14 mouse cellular contexts compared by ENCODE assay signal in the genomic region with DNA sequence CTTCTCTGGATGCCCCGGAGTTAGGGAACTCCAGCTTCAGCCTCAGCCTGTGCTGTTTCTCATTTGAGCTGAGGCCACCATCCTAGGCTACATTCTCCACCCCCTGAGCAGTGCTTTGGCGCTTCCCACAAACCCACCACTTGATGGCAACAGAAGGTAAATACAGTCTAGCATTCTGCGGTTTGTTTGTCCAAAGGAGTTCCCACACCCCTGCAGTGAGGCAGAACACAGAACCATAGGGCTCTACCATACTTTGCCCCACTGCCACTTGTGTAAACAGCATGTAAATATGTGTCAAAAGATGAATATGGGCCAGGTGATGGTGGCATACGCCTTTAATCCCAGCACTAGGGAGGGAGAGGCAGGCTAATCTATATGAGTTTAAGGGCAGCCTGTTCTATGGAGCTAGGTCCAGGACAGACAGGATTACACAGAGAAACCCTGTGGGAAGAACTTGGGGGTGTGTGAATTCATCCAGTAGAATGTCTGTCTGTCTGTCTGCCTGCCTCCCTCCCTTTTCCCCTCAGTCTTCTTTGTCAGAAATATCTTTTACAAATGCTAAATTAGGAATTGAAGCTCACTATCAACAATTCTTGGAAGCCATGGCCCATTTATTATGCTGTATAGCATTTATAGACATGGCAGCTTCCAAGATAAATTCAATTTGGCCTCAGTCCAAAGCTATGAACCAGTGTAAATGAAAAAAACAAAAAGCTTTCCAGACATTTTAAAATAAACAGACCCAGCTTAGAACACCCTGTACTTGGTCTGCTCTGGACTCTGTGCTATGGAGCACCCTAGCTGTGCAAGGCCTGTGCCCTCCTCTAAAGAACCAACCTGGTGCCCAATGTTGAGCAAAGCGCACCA.
DNase-seq lines count a peak whose midpoint lies in the region; ATAC-seq and TF ChIP-seq lines count a peak whose summit lies in the region.
"Had no signal": no experiment of that assay in that cellular context is flagged by ENCODE, and none has a peak within 500 bp of the region (broad histone marks: within the 10 kb centered on the region; RNA-seq: fewer than 3 reads in every experiment).

No protein-coding gene starts in this region.

- no peak overlapping the region for H3K9ac ChIP-seq in limb, embryonic 14.5 days (ENCODE audit: low read depth, low read length, severe bottlenecking)
- no peak overlapping the region for H3K9ac ChIP-seq in intestine, embryonic 15.5 days
- H3K9ac ChIP-seq in stomach, embryonic 16.5 days (ENCODE audit: low read length): no peak overlapping the region
- H3K9ac ChIP-seq: hindbrain, embryonic 15.5 days had no signal

- DNase-seq in limb, embryonic 14.5 days (ENCODE audit: low spot score): no peak
- DNase-seq in limb, embryonic 10.5 days (ENCODE audit: low spot score): no peak
- DNase-seq in adipocyte (ENCODE audit: low spot score): peak; percentile 62
- no peak for DNase-seq in B cell, adult 2 months
- no peak for DNase-seq in embryo, embryonic 9.5 days (ENCODE audit: extremely low spot score)
- DNase-seq: adrenal gland, postnatal 10 days; cerebellum, adult 8-10 months; gastrocnemius, postnatal 14 days; left cerebral cortex, postnatal 4 days had no signal

- H3K4me2 ChIP-seq in limb, embryonic 14.5 days (replicated peaks; ENCODE audit: low read depth, low read length, severe bottlenecking): no peak overlapping the region
- H3K4me2 ChIP-seq in intestine, embryonic 15.5 days (replicated peaks): no peak overlapping the region
- H3K4me2 ChIP-seq in stomach, embryonic 16.5 days (ENCODE audit: low read depth, low read length): no peak overlapping the region
- H3K4me2 ChIP-seq: hindbrain, embryonic 15.5 days had no signal

- no peaks in the 10 kb centered on the region for H3K27me3 ChIP-seq in limb, embryonic 14.5 days (ENCODE audit: control insufficient read depth, insufficient read depth, low read length)
- H3K27me3 ChIP-seq in limb, embryonic 10.5 days (ENCODE audit: low read depth, poor library complexity, severe bottlenecking): no peaks in the 10 kb centered on the region
- H3K27me3 ChIP-seq in intestine, embryonic 15.5 days (replicated peaks): no peaks in the 10 kb centered on the region
- no peaks in the 10 kb centered on the region for H3K27me3 ChIP-seq in stomach, embryonic 16.5 days (ENCODE audit: control insufficient read depth, insufficient read depth, low read length)
- H3K27me3 ChIP-seq: hindbrain, embryonic 15.5 days had no signal

- peaks cover 10% of the 10 kb centered on the region for H3K36me3 ChIP-seq in limb, embryonic 14.5 days (ENCODE audit: control insufficient read depth, insufficient read depth, low read length)
- H3K36me3 ChIP-seq in limb, embryonic 10.5 days: peaks cover 29% of the 10 kb centered on the region
- H3K36me3 ChIP-seq in intestine, embryonic 15.5 days: peaks cover 3% of the 10 kb centered on the region; the same call in 1 of the 2 replicates
- H3K36me3 ChIP-seq in stomach, embryonic 16.5 days (ENCODE audit: control insufficient read depth, insufficient read depth, low read length): no peaks in the 10 kb centered on the region

- no peaks in the 10 kb centered on the region for H3K9me3 ChIP-seq in limb, embryonic 14.5 days (ENCODE audit: control insufficient read depth, low read length)
- no peaks in the 10 kb centered on the region for H3K9me3 ChIP-seq in limb, embryonic 10.5 days (replicated peaks)
- H3K9me3 ChIP-seq in intestine, embryonic 15.5 days: no peaks in the 10 kb centered on the region
- H3K9me3 ChIP-seq in stomach, embryonic 16.5 days (replicated peaks; ENCODE audit: control insufficient read depth, low read length): no peaks in the 10 kb centered on the region
- H3K9me3 ChIP-seq: G1E; hindbrain, embryonic 15.5 days; midbrain, embryonic 10.5 days had no signal

- 0 out of 2 replicates have a peak, but pooled peaks have one; percentile 23 for ATAC-seq in limb, embryonic 14.5 days (ENCODE audit: low FRiP score, low read depth)
- peak; percentile 67 for ATAC-seq in intestine, embryonic 15.5 days
- ATAC-seq in stomach, embryonic 16.5 days (ENCODE audit: insufficient read depth, low FRiP score): peak; percentile 80

- no peak overlapping the region for H3K4me3 ChIP-seq in limb, embryonic 14.5 days (replicated peaks; ENCODE audit: low read length)
- no peak overlapping the region for H3K4me3 ChIP-seq in limb, embryonic 10.5 days
- no peak overlapping the region for H3K4me3 ChIP-seq in intestine, embryonic 15.5 days (replicated peaks)
- no peak overlapping the region for H3K4me3 ChIP-seq in stomach, embryonic 16.5 days (replicated peaks; ENCODE audit: low read length)
- H3K4me3 ChIP-seq: hindbrain, embryonic 15.5 days; midbrain, embryonic 10.5 days had no signal

- H3K4me1 ChIP-seq in limb, embryonic 14.5 days (ENCODE audit: control insufficient read depth, insufficient read depth, low read length): peaks cover 6% of the 10 kb centered on the region; the same call in 1 of the 2 replicates
- no peaks in the 10 kb centered on the region for H3K4me1 ChIP-seq in limb, embryonic 10.5 days
- peaks cover 6% of the 10 kb centered on the region; the same call in 1 of the 2 replicates for H3K4me1 ChIP-seq in intestine, embryonic 15.5 days (replicated peaks)
- peaks cover 28% of the 10 kb centered on the region for H3K4me1 ChIP-seq in stomach, embryonic 16.5 days (ENCODE audit: control insufficient read depth, insufficient read depth, low read length)
- H3K4me1 ChIP-seq: hindbrain, embryonic 15.5 days; midbrain, embryonic 10.5 days had no signal

- no peak for TF ChIP-seq POLR2A in limb, embryonic 14.5 days (IDR thresholded peaks at IDR 0.05; ENCODE audit: borderline replicate concordance, extremely low read depth, insufficient read depth, insufficient read length)

- no peak overlapping the region for H3K27ac ChIP-seq in limb, embryonic 14.5 days (replicated peaks; ENCODE audit: low read depth, low read length)
- no peak overlapping the region for H3K27ac ChIP-seq in limb, embryonic 10.5 days
- H3K27ac ChIP-seq in intestine, embryonic 15.5 days: peak overlapping the region; percentile 74
- peak overlapping the region; percentile 69 for H3K27ac ChIP-seq in stomach, embryonic 16.5 days (ENCODE audit: low read length)
- H3K27ac ChIP-seq: hindbrain, embryonic 15.5 days; midbrain, embryonic 10.5 days had no signal

- WGBS in limb, embryonic 14.5 days: 70% methylated on average over 5 of the region's 5 CpGs
- WGBS in limb, embryonic 10.5 days: 84% methylated on average over 5 of the region's 5 CpGs
- WGBS in intestine, embryonic 15.5 days: 63% methylated on average over 5 of the region's 5 CpGs
- WGBS in stomach, embryonic 16.5 days: 49% methylated on average over 5 of the region's 5 CpGs

Comparison
In these comparisons a context has a peak if more than half of its experiments do, and no peak if none do; other contexts are left out.
1. ATAC-seq: peak in every context shown above with its lines; median percentile 80 in stomach, embryonic 16.5 days; 67 in intestine, embryonic 15.5 days; 23 in limb, embryonic 14.5 days.
2. H3K27ac ChIP-seq: peak in intestine, embryonic 15.5 days (single experiment) and stomach, embryonic 16.5 days (single experiment); none in limb, embryonic 14.5 days (single experiment) and limb, embryonic 10.5 days (single experiment).